Mouse (Mus musculus) urinary bladder, adult 2 months (tissue): ENCODE data around the gene Gsx1. TPM values are rescaled to one million over a fixed set of nuclear protein-coding genes. Genes with fewer than 3 reads are reported as not detected.

Source experiments
- DNase-seq: peaks from one replicate; pipeline ENCODE4 v3.0.0; 2022; ENCODE audit warnings: low spot score
- polyA plus RNA-seq: library from polyadenylated mRNA; depleted of rRNA; stranded (reverse); fragments of >200 nt; gene quantifications from 2 replicates; pipeline ENCODE4 v1.2.3, GENCODE M21; 2012; rRNA removed

The Gsx1 gene
- polyA plus RNA-seq, 1 experiment, result not detected

GRCm38 (mm10) chr5:147204905-147205304, 16.4 kb downstream of the Gsx1 start:
- no peak for DNase-seq

GRCm38 (mm10) chr5:147207852-147208251, 19.4 kb downstream of the Gsx1 start:
- DNase-seq, result no peak

GRCm38 (mm10) chr5:147208471-147208870, 20.0 kb downstream of the Gsx1 start:
- DNase-seq, result no peak

- peak; percentile 86 for DNase-seq
Observed at GRCm38 (mm10) chr5:147227354-147228112, 39.0 kb downstream of the Gsx1 start.

GRCm38 (mm10) chr5:147235406-147236309, 47.2 kb downstream of the Gsx1 start:
- no peak for DNase-seq

Other genes starting within 250 kb of the Gsx1 start
- 55.9 and 60.5 TPM in 2 replicates for gene Gtf3a, start 240.0 kb upstream of the Gsx1 start, polyA plus RNA-seq
- 20.7 and 22.0 TPM in 2 replicates for gene Mtif3, start 224.9 kb upstream of the Gsx1 start, polyA plus RNA-seq
- gene Lnx2, start 112.1 kb upstream of the Gsx1 start, polyA plus RNA-seq, result 9.6 and 13.6 TPM in 2 replicates
- 116 and 126 TPM in 2 replicates for gene Polr1d, start 111.6 kb upstream of the Gsx1 start, polyA plus RNA-seq
- gene Pdx1, start 81.3 kb downstream of the Gsx1 start, polyA plus RNA-seq, result not detected in 2 replicates
- gene Cdx2, start 118.6 kb downstream of the Gsx1 start, polyA plus RNA-seq, result not detected in 2 replicates
- gene Urad, start 133.7 kb downstream of the Gsx1 start, polyA plus RNA-seq, result not detected in 2 replicates
- 1.1 and 1.7 TPM in 2 replicates for gene Flt3, start 211.8 kb downstream of the Gsx1 start, polyA plus RNA-seq
- 51.1 and 60.4 TPM in 2 replicates for gene Pan3, start 241.5 kb downstream of the Gsx1 start, polyA plus RNA-seq